Mouse (Mus musculus): Measurements from ENCODE around the gene Col11a2.

Col11a2 gene

DNA sequence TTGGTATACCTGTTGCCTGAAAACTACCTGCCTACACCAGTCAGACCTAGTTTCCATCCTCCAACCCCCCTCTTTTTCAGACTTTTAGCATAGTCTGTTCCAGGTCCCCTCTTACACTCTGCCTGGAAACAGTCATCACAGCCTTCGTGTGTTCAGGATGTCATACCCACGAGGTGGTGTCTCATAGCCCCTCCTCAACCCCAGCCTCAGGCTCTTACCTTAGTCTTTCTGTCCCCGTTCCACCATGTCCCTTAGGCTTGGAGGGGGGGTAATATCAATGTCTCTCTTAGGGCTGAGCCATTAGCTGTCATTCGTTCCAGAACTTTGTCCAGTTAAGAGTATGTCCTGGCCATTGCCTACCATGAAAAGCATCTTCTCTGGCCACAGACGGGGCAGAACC lies 61.9 kb downstream of the Col11a2 start:
- in situ Hi-C loops (cut with MboI, MseI), result loop anchor here in 1 of 2 experiments (25.0 kb wide), 1 partner anchor 1136 kb away; the partner anchor contains the start of genes Atp6v1g2, Ddx39b and Nfkbil1

DNA sequence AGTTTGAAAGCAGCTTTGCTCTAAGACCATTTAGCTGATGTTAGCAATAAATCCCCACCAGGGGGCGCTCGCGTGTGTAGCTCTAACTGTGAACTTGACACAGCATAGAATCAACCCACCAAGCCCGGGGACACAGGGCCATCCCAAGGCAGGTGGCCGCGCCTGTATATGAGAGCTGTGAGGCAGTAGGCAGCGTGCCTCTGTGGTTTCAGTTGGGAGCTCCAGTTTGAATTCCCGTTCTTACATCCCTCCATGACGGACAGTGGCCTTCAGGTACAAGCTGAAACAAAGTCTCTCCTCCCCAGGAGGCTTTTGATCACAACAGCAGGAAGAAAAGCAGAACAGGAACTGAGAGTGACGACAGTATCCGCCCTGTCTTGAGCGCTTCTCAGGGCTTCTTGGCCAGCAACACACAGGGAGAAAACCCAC lies 62.4 kb downstream of the Col11a2 start:
- in situ Hi-C loops (cut with MboI, MseI), result loop anchor here in 1 of 2 experiments (25.0 kb wide), 1 partner anchor 1136 kb away; the partner anchor contains the start of genes Atp6v1g2, Ddx39b and Nfkbil1

DNA sequence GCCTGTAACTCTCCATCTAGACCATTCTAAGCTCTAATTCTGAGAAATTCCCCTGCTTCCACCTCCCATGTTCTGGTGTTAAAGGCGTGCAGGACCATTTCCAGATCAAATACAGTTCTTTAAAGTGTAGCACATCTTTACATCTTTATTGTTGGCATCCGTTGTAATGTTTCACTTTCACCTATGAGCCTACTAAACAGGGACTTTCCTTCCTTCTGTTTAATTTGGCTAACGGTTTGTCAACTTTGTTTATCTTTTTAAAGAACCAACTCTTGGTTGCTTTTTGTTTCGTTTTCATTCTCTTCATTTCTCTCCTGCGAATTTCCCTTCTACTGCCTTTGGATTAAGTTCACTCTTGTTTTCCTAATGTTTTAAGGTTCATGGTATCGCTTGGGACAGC lies 63.6 kb downstream of the Col11a2 start:
- in situ Hi-C loops (cut with MboI, MseI), result loop anchor here in 1 of 2 experiments (25.0 kb wide), 1 partner anchor 1134 kb away; the partner anchor contains the start of genes Atp6v1g2, Ddx39b and Nfkbil1

DNA sequence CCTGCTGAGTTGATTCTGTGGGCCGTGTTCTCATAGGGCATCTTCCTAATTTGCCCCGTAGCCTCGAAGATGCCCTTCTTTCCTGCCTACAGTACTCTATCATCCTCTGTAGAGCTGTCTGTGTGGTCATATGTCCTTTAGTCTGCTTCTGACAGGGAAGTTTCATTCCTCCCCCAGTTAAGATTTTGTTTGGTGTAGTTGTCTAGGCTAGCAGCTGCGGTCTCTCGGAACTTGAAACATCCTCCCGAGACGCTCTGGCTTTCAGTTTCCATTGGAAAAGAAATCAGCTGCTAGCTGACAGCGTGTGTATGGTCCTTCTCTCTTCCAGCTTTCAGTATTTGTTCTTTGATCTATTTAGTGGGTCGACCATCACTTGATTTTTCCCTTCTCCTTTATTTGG lies 65.6 kb downstream of the Col11a2 start:
- in situ Hi-C loops (cut with MboI, MseI), result loop anchor here in 1 of 2 experiments (25.0 kb wide), 1 partner anchor 1132 kb away; the partner anchor contains the start of genes Atp6v1g2, Ddx39b and Nfkbil1

DNA sequence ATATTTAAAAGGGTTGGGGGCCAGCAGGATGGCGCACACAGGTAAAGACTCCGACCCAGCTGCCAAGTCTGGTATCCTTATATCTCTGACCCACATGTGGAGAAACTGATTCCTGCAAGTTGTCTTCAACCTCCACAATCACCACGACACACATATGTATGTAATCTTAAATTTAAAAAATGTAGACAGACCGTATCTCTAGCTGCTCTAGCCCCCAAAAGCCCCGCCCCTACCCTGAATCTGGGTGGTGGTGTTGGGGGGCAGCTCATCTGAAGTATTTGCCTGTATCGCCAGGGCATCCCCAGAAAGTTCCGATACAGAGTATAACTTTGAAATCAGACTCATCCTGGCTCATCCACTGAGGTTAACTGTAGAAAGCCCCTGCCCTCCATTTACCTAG lies 67.3 kb downstream of the Col11a2 start:
- in situ Hi-C loops (cut with MboI, MseI), result loop anchor here in 1 of 2 experiments (25.0 kb wide), 1 partner anchor 1131 kb away; the partner anchor contains the start of genes Atp6v1g2, Ddx39b and Nfkbil1

DNA sequence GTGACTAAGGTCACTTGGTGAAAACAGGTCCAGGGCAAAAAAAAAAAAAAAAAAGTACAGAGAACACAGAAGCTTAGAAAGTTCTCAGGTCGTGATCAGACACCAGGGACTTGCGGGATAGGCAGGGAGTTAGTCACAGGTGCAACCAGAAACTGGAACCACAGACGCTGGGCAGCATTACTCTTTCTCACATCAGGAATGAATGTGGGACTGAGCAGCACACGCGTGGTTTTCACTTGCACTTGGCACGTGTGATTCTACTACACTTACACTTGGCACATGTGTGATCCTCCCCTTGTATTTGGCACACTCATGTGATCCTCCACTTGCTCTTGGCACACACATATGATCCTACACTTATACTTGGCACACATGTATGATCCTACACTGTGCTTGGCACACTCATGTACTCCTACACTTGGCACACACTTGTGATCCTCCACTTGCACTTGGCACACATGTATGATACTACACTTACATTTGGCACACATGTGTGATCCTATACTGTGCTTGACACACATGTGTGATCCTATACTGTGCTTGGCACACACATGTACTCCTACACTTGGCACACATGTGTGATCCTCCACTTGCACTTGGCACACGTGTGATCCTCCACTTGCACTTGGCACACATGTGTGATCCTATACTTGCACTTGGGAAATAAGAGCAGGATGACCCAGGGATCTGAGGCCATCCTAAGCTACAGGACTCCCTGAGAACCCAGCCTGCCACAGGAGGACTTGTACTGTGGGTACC lies 68.1 kb downstream of the Col11a2 start:
- in situ Hi-C loops (cut with MboI, MseI), result loop anchor here in 1 of 2 experiments (25.0 kb wide), 1 partner anchor 1130 kb away; the partner anchor contains the start of genes Atp6v1g2, Ddx39b and Nfkbil1

DNA sequence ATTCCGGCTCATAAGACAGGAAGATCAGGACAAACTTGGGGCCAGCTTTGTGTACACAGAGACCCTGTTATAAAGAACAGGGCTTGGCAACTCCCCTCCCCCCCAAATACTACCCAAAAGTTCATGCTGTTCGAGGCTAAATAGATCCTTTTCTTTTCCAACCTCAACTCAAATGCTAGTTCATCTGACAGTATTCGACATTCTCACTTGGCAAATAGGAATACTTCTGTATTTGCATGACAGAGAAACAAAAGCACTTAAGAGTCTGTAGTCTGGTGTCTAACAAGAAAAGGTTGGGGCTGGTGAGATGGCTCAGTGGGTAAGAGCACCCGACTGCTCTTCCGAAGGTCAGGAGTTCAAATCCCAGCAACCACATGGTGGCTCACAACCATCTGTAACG lies 69.2 kb downstream of the Col11a2 start:
- in situ Hi-C loops (cut with MboI, MseI), result loop anchor here in 1 of 2 experiments (25.0 kb wide), 1 partner anchor 1129 kb away; the partner anchor contains the start of genes Atp6v1g2, Ddx39b and Nfkbil1

DNA sequence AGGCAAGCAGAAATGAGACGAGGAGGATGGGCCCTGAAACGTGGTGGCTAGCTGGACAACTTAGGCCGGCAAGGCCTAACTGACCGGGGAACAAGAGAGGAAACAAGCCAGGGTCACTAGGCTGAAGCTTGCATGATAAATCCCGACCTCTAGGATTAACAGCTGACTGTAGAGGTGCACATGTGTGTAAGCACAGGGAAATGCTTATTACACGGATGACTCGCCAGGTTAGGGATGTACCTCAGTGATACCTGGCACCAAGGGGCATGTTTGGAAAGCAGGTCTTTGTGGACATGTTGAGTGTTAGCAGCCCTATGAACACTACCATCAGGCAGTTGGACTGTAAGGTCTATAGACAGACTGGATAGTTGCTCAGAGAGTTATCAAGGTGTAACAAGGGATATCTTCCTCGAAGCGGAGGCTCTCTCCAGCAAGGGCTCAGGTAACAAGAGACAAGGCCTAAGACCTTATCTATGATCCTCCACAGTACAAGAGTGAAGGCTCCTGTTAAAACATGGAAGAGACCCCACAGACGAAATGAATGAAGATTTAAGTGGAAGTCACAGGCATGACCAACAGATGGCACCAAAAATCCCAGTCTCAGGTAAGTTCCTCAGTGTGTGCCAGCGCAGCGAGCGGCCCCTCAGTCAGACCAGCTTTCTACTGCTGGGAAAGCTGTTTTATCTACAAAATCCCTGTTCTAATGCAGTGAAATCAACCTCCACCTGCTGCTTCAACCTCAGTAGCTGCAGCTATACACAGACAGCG lies 70.0 kb downstream of the Col11a2 start:
- in situ Hi-C loops (cut with MboI, MseI), result loop anchor here in 1 of 2 experiments (25.0 kb wide), 1 partner anchor 1128 kb away; the partner anchor contains the start of genes Atp6v1g2, Ddx39b and Nfkbil1

DNA sequence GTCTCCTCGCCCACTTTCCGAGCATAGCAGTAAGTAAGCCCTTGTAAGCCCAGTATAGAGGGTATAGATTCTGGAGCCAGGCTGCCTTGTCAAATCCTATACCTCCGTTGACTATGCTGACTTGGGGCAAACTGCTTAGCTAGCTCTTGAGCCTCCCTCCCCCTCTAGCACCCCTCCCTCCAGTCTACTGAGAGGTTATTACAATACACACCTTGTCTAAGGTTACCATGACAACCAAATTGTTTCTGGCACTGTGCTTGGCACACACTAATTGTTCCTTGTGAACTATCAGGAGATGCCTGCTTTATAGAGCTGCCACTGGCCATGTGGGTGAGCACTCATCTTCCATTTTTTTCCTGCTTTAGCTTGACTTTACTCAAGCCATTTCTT lies 70.6 kb downstream of the Col11a2 start:
- in situ Hi-C loops (cut with MboI, MseI), result loop anchor here in 1 of 2 experiments (25.0 kb wide), 1 partner anchor 1128 kb away; the partner anchor contains the start of genes Atp6v1g2, Ddx39b and Nfkbil1

DNA sequence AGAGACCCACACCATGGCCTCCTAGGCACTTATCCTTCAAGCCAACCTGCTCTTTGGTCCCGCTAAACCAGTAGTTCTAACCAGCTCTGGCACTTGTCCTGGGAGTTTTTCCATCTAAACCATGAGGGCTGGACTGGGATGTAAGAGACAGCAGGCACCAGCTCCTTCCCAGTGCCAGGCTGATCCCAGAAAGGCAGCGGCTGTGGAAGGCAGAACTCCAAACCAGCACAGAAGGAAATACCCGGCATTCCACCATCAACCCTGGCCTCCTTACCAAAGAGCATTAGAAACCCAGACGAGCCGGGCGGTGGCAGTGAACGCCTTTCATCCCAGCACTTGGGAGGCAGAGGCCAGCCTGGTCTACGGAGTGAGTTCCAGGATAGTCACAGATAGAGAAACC lies 71.1 kb downstream of the Col11a2 start:
- in situ Hi-C loops (cut with MboI, MseI), result loop anchor here in 1 of 2 experiments (25.0 kb wide), 1 partner anchor 1127 kb away; the partner anchor contains the start of genes Atp6v1g2, Ddx39b and Nfkbil1

DNA sequence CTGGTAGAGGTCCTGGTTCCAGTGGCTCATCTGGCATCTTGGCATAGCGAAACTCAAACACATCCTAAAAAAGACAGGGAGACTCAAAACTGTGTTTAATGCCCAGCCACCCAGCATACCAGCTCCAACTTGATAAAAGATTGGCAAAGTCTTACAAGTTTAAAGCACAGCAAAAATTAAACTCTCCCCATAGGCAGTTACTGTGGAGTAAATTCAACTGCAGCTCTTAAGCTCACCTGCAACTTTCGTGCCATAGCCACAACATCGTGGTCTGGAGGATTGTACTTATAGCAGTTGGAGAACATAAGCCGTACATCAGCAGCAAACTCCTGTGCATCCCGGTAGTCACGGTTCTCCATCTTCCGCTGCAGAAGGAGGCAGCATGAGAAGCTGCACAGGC lies 74.9 kb downstream of the Col11a2 start:
- in situ Hi-C loops (cut with MboI, MseI), result loop anchor here in 1 of 2 experiments (25.0 kb wide), 1 partner anchor 1123 kb away; the partner anchor contains the start of genes Atp6v1g2, Ddx39b and Nfkbil1
